Mouse (Mus musculus): Measurements from ENCODE around the gene Kif2a.
"Not testable (repeated sequence)": the region's sequence is repeated elsewhere in the genome, so short reads cannot be mapped to it uniquely, and the experiment has no call there.

GRCm38 (mm10) chr13:106997557-106997956 lies 24.4 kb downstream of the Kif2a start:
- not testable (repeated sequence) for TF ChIP-seq POLR2A, CTCF (IDR thresholded peaks at IDR 0.05; ENCODE audit: extremely low read depth, insufficient read depth, low read length)

Data from cortical plate, adult 2 months (tissue).